Mouse (Mus musculus) liver, adult 2 months (tissue): ENCODE data around the gene Apom.

Source experiments
- CTCF ChIP-seq: fragments of 200-500 bp; IDR thresholded peaks from 2 replicates; pipeline ENCODE4 v1.5.1; 2011; ENCODE audit warnings: low read depth, low read length, control low read depth
- POLR2A ChIP-seq: fragments of 200-500 bp; IDR thresholded peaks from 2 replicates; pipeline ENCODE4 v1.6.1; 2011; ENCODE audit warnings: low read length, control low read depth; ENCODE audit not compliant: insufficient read depth; ENCODE audit errors: extremely low read depth

- TF ChIP-seq CTCF (no peak), POLR2A (no peak)
These were observed 41.5 kb upstream of the Apom start for GRCm38 (mm10) chr17:35173329-35173728.
